ENCODE assay signal across 7 mouse cellular contexts in the genomic region with DNA sequence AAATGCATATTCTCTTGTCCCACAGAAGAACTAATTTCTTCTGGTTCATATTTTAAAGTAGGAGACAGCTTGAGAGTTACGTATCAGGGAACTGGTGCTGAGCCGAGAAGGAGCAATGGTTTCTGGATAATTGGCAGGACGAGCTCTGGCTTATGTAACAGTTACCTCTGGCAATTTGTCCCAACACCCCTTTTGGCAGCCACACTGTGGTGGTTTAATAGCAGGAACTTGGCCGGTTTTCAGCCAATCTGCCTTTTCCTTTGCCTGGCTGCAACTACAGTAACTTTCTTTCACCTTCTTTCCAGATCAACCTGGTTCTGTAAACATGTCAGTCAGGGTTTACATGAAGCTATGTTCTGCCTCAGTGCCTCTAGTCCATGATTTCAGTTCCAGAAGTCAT.
A peak's percentile ranks its signal among the peaks of the same experiment; 100 is the strongest.
DNase-seq lines count a peak whose midpoint lies in the region; TF ChIP-seq lines count a peak whose summit lies in the region.

No protein-coding gene starts in this region.

- WGBS in thymus, adult 2 months = 63% methylated on average over 4 of the region's 4 CpGs

- no peak overlapping the region for H3K4me3 ChIP-seq in thymus, adult 2 months (ENCODE audit: control insufficient read depth, insufficient read depth, low read length)

- TF ChIP-seq POLR2A in thymus, adult 2 months (IDR thresholded peaks at IDR 0.05; ENCODE audit: control insufficient read depth, extremely low read depth, insufficient read depth, low read length, poor library complexity) = no peak

- H3K4me1 ChIP-seq in thymus, adult 2 months (replicated peaks; ENCODE audit: control insufficient read depth, insufficient read depth, low read length) = no peaks in the 10 kb centered on the region

- DNase-seq in layer of hippocampus, adult 11-12 months (ENCODE audit: low spot score) = peak; percentile 65
- DNase-seq in layer of hippocampus, adult 9-10 months (ENCODE audit: low spot score) = no peak
- DNase-seq in cerebellum, adult 11-12 months = peak; percentile 92
- peak; percentile 8 for DNase-seq in fibroblast of lung, adult 2 months (ENCODE audit: low read depth)
- DNase-seq in layer of hippocampus, postnatal 10 days (ENCODE audit: low spot score in 2 of 2) = peak; percentile 51 to 61
- no peak for DNase-seq in spleen, adult 18-20 months
- no peak for DNase-seq in thymus, adult 2 months

- H3K27ac ChIP-seq in thymus, adult 2 months (ENCODE audit: control insufficient read depth, insufficient read depth, low read length) = no peak overlapping the region

- no peaks in the 10 kb centered on the region for H3K36me3 ChIP-seq in thymus, adult 2 months (ENCODE audit: control insufficient read depth, insufficient read depth, low read length)

- no peak for TF ChIP-seq CTCF in thymus, adult 2 months (IDR thresholded peaks at IDR 0.05; ENCODE audit: borderline replicate concordance, control insufficient read depth, extremely low read depth, insufficient read depth, low read length, poor library complexity)

- H3K27me3 ChIP-seq in thymus, adult 2 months (ENCODE audit: control insufficient read depth, insufficient read depth, low read length) = no peaks in the 10 kb centered on the region

Comparison
In these comparisons a context has a peak if more than half of its experiments do, and no peak if none do; other contexts are left out.
1. DNase-seq: peak in layer of hippocampus, adult 11-12 months (single experiment), cerebellum, adult 11-12 months (single experiment), fibroblast of lung, adult 2 months (single experiment) and layer of hippocampus, postnatal 10 days (2 of 2); none in layer of hippocampus, adult 9-10 months (single experiment), spleen, adult 18-20 months (0 of 2) and thymus, adult 2 months (single experiment).